Mouse (Mus musculus) liver, postnatal 0 days (tissue): ENCODE data around the gene Cfap43.

Experiments
- CTCF ChIP-seq: sonication (generic); IDR thresholded peaks from 2 replicates; pipeline ENCODE4 v1.5.1; 2016; ENCODE audit warnings: antibody characterized with exemption, low read depth
- EP300 ChIP-seq: IDR thresholded peaks from 2 replicates; pipeline ENCODE4 v1.6.1; 2016; ENCODE audit warnings: antibody characterized with exemption, low read depth, mild to moderate bottlenecking

- TF ChIP-seq EP300: no peak
- TF ChIP-seq CTCF: no peak
Measured at GRCm38 (mm10) chr19:47915251-47915650, 3.8 kb downstream of the Cfap43 start.
